Mouse (Mus musculus) forebrain, embryonic 12.5 days (tissue): ENCODE results near the gene Ackr3. TPM values are rescaled to one million over a fixed set of nuclear protein-coding genes. Genes with fewer than 3 reads are reported as not detected.
A peak's percentile ranks its signal among the peaks of the same experiment; 100 is the strongest.

Experiments used
- ATAC-seq: fragments of 200-750 bp; cut with Nextera tagmentation; 2 replicates; pipeline ENCODE4 v1.8.0; 2017; ENCODE audit warnings: moderate TSS enrichment; ENCODE audit not compliant: low FRiP score
- H3K27ac ChIP-seq: fragments of 300-500 bp; sonication (generic); 2 replicates; pipeline ENCODE4 v1.5.1; 2016; ENCODE audit warnings: mild to moderate bottlenecking
- H3K27me3 ChIP-seq: fragments of 300-500 bp; sonication (generic); 2 replicates; pipeline ENCODE4 v1.6.1; 2016; ENCODE audit warnings: mild to moderate bottlenecking
- H3K36me3 ChIP-seq: fragments of 300-500 bp; sonication (generic); replicated peaks from 2 replicates; pipeline ENCODE4 v1.6.1; 2016; ENCODE audit warnings: mild to moderate bottlenecking
- H3K4me1 ChIP-seq: fragments of 300-500 bp; sonication (generic); 2 replicates; pipeline ENCODE4 v1.6.1; 2016
- H3K4me2 ChIP-seq: fragments of 300-500 bp; sonication (generic); 2 replicates; pipeline ENCODE4 v1.6.1; 2016; ENCODE audit warnings: mild to moderate bottlenecking, moderate library complexity
- H3K4me3 ChIP-seq: fragments of 300-500 bp; sonication (generic); replicated peaks from 2 replicates; pipeline ENCODE4 v1.5.1; 2016; ENCODE audit warnings: mild to moderate bottlenecking
- H3K9ac ChIP-seq: fragments of 300-500 bp; sonication (generic); 2 replicates; pipeline ENCODE4 v1.6.1; 2016; ENCODE audit warnings: mild to moderate bottlenecking
- H3K9me3 ChIP-seq: fragments of 300-500 bp; sonication (generic); 2 replicates; pipeline ENCODE4 v1.6.1; 2016
- WGBS: fragments of 180-500 bp; shearing (Covaris S2); methylation state at CpG from one replicate; pipeline ENCODE4 v1.1.7; 2016; 5-methylcytosine and 5-hydroxymethylcytosine counted together
- polyA plus RNA-seq: library from polyadenylated mRNA; unstranded; fragments of >200 nt; fragmentation: Nextera tagmentation; extraction: Ambion mirVana; gene quantifications from 2 replicates; pipeline ENCODE4 v1.2.1, GENCODE M21; 2016

Gene Ackr3
- polyA plus RNA-seq, 1 experiment from 2014 or later, result 25.5 TPM

DNA sequence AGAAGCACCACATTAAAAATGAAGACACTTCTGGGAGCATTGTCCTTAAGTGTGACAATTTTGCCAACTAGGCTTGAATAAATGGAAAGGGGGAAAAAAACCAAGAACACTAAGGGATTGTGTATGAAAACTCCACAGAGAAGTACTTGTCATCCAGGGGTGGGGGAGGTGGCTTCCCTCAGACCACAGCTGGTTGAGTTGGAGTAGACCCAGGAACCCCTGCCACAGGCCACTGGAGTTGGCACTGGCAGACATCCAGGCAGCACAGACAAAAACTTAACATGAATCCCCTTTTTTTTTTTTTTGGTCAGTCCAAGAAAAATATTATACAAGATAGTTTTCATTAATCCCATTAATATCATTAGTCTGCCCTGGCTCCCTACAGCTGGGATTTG is 28.7 kb downstream of the Ackr3 start:
- no peak overlapping the region for H3K9ac ChIP-seq
- H3K4me1 ChIP-seq, result peaks cover 35% of the 10 kb centered on the region
- H3K27me3 ChIP-seq, result no peaks in the 10 kb centered on the region
- H3K36me3 ChIP-seq, result no peaks in the 10 kb centered on the region
- no peak overlapping the region for H3K27ac ChIP-seq
- no peak overlapping the region for H3K4me2 ChIP-seq
- H3K9me3 ChIP-seq, result no peaks in the 10 kb centered on the region
- no peak overlapping the region for H3K4me3 ChIP-seq
- no peak for ATAC-seq

- H3K36me3 ChIP-seq, result no peaks in the 10 kb centered on the region
- H3K4me2 ChIP-seq, result no peak overlapping the region
- no peak for ATAC-seq
- 80% methylated on average over 11 of the region's 11 CpGs for WGBS
- H3K9me3 ChIP-seq, result no peaks in the 10 kb centered on the region
- H3K9ac ChIP-seq, result no peak overlapping the region
- H3K4me1 ChIP-seq, result peaks cover 19% of the 10 kb centered on the region
- H3K4me3 ChIP-seq, result no peak overlapping the region
- no peak overlapping the region for H3K27ac ChIP-seq
- no peaks in the 10 kb centered on the region for H3K27me3 ChIP-seq
Measured at GRCm38 (mm10) chr1:90234620-90235054, 30.9 kb downstream of the Ackr3 start.

GRCm38 (mm10) chr1:90236640-90237039 is 32.9 kb downstream of the Ackr3 start:
- Histone ChIP-seq H3K9me3 (no peaks in the 10 kb centered on the region), H3K27ac (no peak overlapping the region), H3K36me3 (no peaks in the 10 kb centered on the region), H3K4me2 (no peak overlapping the region), H3K9ac (no peak overlapping the region), H3K27me3 (no peaks in the 10 kb centered on the region), H3K4me1 (peaks cover 19% of the 10 kb centered on the region), H3K4me3 (no peak overlapping the region)
- 80% methylated on average over 2 of the region's 2 CpGs for WGBS
- no peak for ATAC-seq

- H3K9ac ChIP-seq, result no peak overlapping the region
- no peak overlapping the region for H3K27ac ChIP-seq
- H3K4me2 ChIP-seq, result no peak overlapping the region
- ATAC-seq, result no peak
- H3K36me3 ChIP-seq, result no peaks in the 10 kb centered on the region
- no peaks in the 10 kb centered on the region for H3K9me3 ChIP-seq
- H3K27me3 ChIP-seq, result no peaks in the 10 kb centered on the region
- 83% methylated on average over 9 of the region's 9 CpGs for WGBS
- no peak overlapping the region for H3K4me3 ChIP-seq
- H3K4me1 ChIP-seq, result peaks cover 19% of the 10 kb centered on the region
Measured at GRCm38 (mm10) chr1:90238095-90238888, 34.5 kb downstream of the Ackr3 start.

- no peak overlapping the region for H3K4me2 ChIP-seq
- H3K4me3 ChIP-seq, result no peak overlapping the region
- no peak overlapping the region for H3K9ac ChIP-seq
- no peaks in the 10 kb centered on the region for H3K27me3 ChIP-seq
- no peaks in the 10 kb centered on the region for H3K9me3 ChIP-seq
- peaks cover 7% of the 10 kb centered on the region for H3K4me1 ChIP-seq
- H3K36me3 ChIP-seq, result no peaks in the 10 kb centered on the region
- ATAC-seq, result no peak
- H3K27ac ChIP-seq, result no peak overlapping the region
- WGBS, result 85% methylated on average over 16 of the region's 16 CpGs
Measured at GRCm38 (mm10) chr1:90239336-90240225, 35.8 kb downstream of the Ackr3 start.

DNA sequence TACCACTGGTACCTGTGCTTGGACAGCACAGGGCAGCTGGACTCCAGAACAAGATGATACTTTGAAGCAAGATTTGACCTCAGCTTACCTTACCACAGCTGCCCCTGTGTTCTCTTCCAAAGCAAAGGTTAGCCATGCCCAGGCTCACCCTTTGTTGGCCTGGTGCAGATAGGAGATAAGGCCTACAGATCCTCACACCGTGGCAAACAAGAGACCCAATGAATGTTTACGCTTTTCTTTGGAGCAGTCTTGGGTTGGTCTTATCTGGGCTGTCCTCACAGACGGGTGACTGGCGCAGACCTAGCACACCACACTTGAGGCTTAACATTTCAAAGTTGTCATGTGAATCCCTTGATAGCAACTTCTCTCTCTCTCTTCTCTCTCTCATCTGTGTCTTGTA is 36.5 kb downstream of the Ackr3 start:
- Histone ChIP-seq H3K9me3 (no peaks in the 10 kb centered on the region), H3K4me1 (peaks cover 3% of the 10 kb centered on the region; the same call in 1 of the 2 replicates), H3K4me3 (no peak overlapping the region), H3K27me3 (no peaks in the 10 kb centered on the region), H3K27ac (no peak overlapping the region), H3K9ac (no peak overlapping the region), H3K36me3 (no peaks in the 10 kb centered on the region), H3K4me2 (no peak overlapping the region)
- ATAC-seq, result no peak
- WGBS, result 88% methylated on average over 4 of the region's 4 CpGs

GRCm38 (mm10) chr1:90242444-90242989 is 38.7 kb downstream of the Ackr3 start:
- Histone ChIP-seq H3K36me3 (no peaks in the 10 kb centered on the region), H3K27ac (no peak overlapping the region), H3K9me3 (no peaks in the 10 kb centered on the region), H3K27me3 (0 out of 2 replicates have a peak, but pooled peaks cover 4% of the 10 kb centered on the region), H3K4me2 (no peak overlapping the region), H3K4me1 (peaks cover 14% of the 10 kb centered on the region), H3K4me3 (no peak overlapping the region), H3K9ac (no peak overlapping the region)
- 82% methylated on average over 8 of the region's 8 CpGs for WGBS
- no peak for ATAC-seq

DNA sequence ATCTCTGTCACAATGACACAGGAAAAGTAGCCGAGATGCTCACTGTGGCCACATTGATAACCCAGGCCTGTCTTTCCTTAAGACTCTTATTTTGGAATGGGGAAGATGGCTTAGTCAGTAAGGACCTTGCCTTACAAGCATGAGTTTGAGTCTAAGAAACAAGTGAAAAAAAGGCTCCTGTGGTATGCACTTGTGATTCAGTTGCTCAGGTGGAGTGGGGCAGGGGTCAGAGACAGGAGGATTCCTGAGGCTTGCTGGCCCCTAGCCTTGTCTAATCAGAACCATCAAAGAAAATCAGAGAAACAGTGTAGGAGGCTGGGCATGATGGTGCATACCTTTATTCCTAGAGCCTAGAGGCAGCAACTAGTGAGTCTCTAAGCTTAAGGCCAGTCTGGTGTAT is 40.8 kb downstream of the Ackr3 start:
- Histone ChIP-seq H3K9me3 (no peaks in the 10 kb centered on the region), H3K27me3 (0 out of 2 replicates have a peak, but pooled peaks cover 4% of the 10 kb centered on the region), H3K4me3 (no peak overlapping the region), H3K9ac (no peak overlapping the region), H3K4me2 (no peak overlapping the region), H3K36me3 (no peaks in the 10 kb centered on the region), H3K4me1 (peaks cover 20% of the 10 kb centered on the region), H3K27ac (no peak overlapping the region)
- WGBS, result 85% methylated on average over 1 of the region's 1 CpGs
- ATAC-seq, result no peak

DNA sequence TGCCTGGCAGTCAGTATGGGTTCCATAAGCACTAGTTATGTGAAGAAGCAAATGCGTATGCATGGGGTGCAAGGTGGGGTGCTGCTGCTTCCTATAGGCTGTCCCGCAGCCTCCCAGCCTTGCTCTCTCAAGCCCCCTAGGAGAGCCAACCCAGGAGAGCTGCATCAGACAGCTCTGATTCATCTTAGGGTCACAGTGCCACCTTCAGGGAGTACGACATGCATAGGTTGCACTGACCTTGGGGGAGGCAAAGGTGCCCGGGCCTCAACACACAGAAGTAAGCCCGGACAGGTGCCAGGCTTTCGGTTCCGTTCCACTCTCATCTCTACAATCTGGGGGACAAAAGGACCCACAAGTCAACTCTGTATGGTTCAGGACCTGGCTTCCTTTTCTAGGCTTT is 41.8 kb downstream of the Ackr3 start:
- H3K4me3 ChIP-seq, result no peak overlapping the region
- H3K36me3 ChIP-seq, result no peaks in the 10 kb centered on the region
- no peak overlapping the region for H3K27ac ChIP-seq
- H3K4me1 ChIP-seq, result peaks cover 25% of the 10 kb centered on the region
- H3K9me3 ChIP-seq, result no peaks in the 10 kb centered on the region
- 89% methylated on average over 7 of the region's 7 CpGs for WGBS
- H3K9ac ChIP-seq, result no peak overlapping the region
- H3K4me2 ChIP-seq, result no peak overlapping the region
- no peak for ATAC-seq
- H3K27me3 ChIP-seq, result 0 out of 2 replicates have a peak, but pooled peaks cover 4% of the 10 kb centered on the region

DNA sequence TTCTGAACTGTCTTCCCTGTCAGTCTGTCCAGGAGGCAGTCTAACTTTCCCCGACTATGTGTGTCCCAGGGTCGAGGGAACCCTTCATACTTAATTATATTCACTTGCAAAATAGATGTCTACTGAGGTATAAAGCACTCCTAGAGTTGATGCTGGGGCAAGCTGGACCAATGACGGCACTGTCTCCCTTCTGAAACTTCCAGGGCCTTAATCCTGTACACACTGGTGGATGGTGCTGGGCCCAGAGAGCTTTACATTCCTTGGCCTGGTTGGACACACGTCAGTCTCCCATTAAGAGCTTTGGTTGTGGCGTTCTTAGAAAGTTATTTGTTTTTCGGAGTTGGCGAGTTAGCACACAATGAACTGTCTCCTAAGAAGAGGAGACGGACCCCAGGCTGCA is 42.3 kb downstream of the Ackr3 start:
- Histone ChIP-seq H3K4me1 (peaks cover 27% of the 10 kb centered on the region), H3K27ac (no peak overlapping the region), H3K9ac (no peak overlapping the region), H3K4me3 (no peak overlapping the region), H3K27me3 (0 out of 2 replicates have a peak, but pooled peaks cover 4% of the 10 kb centered on the region), H3K4me2 (no peak overlapping the region), H3K9me3 (no peaks in the 10 kb centered on the region), H3K36me3 (no peaks in the 10 kb centered on the region)
- WGBS, result 42% methylated on average over 8 of the region's 8 CpGs
- ATAC-seq, result no peak

DNA sequence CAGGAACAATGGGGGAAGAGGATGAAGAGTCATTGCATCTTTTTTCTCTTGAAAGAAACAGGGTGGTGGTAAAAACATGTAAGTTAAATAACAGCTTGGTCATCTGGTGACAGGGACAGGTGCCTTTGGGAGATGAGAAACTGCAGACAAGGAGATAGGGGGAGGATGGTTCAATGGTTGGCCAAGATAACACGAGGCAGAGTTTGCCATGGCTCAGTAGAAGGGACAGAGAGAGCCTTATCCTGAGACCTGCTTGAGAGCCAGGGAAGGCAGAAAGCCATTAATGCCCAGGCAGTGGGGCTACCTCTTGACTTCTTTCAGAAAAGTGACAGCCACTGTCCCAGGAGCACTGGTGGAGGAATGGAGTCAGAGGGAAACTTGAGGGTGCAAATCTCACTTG is 43.0 kb downstream of the Ackr3 start:
- H3K4me2 ChIP-seq, result no peak overlapping the region
- H3K4me3 ChIP-seq, result no peak overlapping the region
- H3K27me3 ChIP-seq, result 0 out of 2 replicates have a peak, but pooled peaks cover 4% of the 10 kb centered on the region
- ATAC-seq, result no peak
- H3K9ac ChIP-seq, result no peak overlapping the region
- H3K27ac ChIP-seq, result no peak overlapping the region
- H3K4me1 ChIP-seq, result peaks cover 35% of the 10 kb centered on the region
- WGBS, result 67% methylated on average over 1 of the region's 1 CpGs
- H3K36me3 ChIP-seq, result no peaks in the 10 kb centered on the region
- no peaks in the 10 kb centered on the region for H3K9me3 ChIP-seq

DNA sequence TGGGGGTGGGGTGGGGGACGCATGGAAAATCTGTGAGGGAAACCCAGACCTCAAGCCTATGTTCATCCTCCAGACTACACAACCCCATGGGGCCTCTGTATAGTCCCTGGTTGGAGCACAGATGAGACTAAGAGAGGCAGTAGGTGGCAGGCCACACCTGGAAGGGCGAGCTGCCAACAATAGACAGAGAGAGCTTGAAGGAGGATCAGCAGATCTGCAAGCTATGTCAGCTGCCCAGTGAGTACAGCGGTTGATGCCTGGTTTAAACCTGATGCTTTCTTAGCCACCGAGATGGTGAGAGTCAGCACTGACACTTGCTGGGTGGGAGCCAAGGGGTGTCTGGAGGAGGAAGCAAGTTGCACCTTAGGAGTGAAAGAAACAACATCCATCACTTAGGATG is 43.5 kb downstream of the Ackr3 start:
- no peak overlapping the region for H3K4me2 ChIP-seq
- H3K4me3 ChIP-seq, result no peak overlapping the region
- H3K36me3 ChIP-seq, result no peaks in the 10 kb centered on the region
- 86% methylated on average over 4 of the region's 4 CpGs for WGBS
- 0 out of 2 replicates have a peak, but pooled peaks cover 4% of the 10 kb centered on the region for H3K27me3 ChIP-seq
- H3K9me3 ChIP-seq, result no peaks in the 10 kb centered on the region
- H3K4me1 ChIP-seq, result peaks cover 39% of the 10 kb centered on the region
- H3K9ac ChIP-seq, result no peak overlapping the region
- H3K27ac ChIP-seq, result 0 out of 2 replicates have a peak overlapping the region, but pooled peaks have one; percentile 19
- ATAC-seq, result no peak
